Mouse (Mus musculus): ENCODE results near the gene Eif2ak4.

DNA sequence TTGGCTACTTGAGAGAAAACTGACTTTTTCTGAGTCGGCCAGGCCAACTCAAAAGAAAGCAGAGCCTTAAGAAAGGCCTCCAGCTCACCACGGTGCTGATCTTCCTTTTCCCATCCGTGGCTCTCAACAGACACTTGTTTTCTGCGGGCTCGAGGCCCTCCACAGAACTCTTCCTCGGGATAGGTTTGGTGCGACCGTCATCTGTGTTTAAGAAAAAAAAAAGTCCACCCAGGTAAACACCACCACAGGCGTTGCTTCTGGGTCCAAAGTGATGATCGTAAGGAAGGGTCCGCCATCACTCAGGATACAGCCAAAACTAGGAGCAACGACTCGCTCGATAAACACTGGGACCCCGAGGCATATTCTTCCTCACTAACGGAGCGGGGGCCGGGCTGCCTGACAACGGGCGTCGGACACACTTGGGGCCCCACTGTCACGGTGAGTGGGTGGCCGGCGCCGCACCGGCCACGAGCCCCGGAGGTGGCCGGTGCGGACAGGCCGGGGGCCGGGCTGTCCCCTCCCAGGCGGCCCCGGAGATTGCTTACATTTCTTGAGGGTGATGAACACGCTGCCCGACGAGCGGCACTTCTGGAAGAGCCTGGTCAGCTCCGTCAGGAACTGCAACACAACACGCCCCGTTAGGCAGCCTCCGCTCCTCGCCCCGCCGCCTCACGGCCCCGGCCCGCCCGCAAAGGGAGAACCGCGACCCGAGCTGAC, 90.6 kb downstream of the Eif2ak4 start:
- TF ChIP-seq POLR2A (IDR thresholded peaks at IDR 0.05; ENCODE audit: borderline replicate concordance, extremely low read depth, low read depth, low read length) (no peak), CTCF (IDR thresholded peaks at IDR 0.05; ENCODE audit: insufficient read depth, low read length) (no peak)
